ENCODE assay signal across 14 mouse cellular contexts in the genomic region with DNA sequence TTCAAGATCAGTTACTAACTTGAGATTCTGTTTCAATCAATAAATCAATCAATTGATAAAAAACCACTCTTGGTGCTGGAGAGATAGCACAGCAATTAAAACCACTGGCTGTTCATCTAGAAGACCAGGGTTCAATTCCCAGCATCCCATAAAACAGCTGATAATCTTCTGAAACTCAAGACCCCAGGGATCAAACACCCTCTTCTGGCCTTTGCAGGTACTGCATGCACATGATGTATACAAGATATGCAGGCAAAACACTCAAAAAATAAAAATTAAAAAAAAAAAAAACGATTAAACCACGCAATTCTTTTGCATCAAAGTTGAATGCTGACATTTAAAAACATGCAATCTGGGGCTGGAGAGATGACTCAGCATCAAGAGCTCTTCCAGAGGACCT. TPM values are rescaled to one million over a fixed set of nuclear protein-coding genes. Genes with fewer than 3 reads are reported as not detected.
DNase-seq lines count a peak whose midpoint lies in the region; ATAC-seq and TF ChIP-seq lines count a peak whose summit lies in the region.
"Had no signal": no experiment of that assay in that cellular context is flagged by ENCODE, and none has a peak within 500 bp of the region (broad histone marks: within the 10 kb centered on the region; RNA-seq: fewer than 3 reads in every experiment).

No protein-coding gene starts in this region.

- ATAC-seq in embryonic facial prominence, embryonic 11.5 days (replicated peaks; ENCODE audit: insufficient number of reproducible peaks, low FRiP score, low TSS enrichment, low read depth) = no peak
- no peak for ATAC-seq in liver, embryonic 15.5 days (ENCODE audit: insufficient read depth)

- intact Hi-C loops in gastrocnemius, postnatal 14 days (cut with DNase I; ENCODE audit: low total_unique reads) = no loop called here

- H3K27ac ChIP-seq in embryonic facial prominence, embryonic 11.5 days (replicated peaks; ENCODE audit: low read depth, low read length) = no peak overlapping the region
- H3K27ac ChIP-seq in embryonic facial prominence, embryonic 10.5 days (replicated peaks) = no peak overlapping the region
- H3K27ac ChIP-seq in layer of hippocampus, adult 2 months = no peak overlapping the region
- H3K27ac ChIP-seq in liver, embryonic 15.5 days (replicated peaks) = no peak overlapping the region
- H3K27ac ChIP-seq: embryonic facial prominence, embryonic 15.5 days; limb, embryonic 12.5 days; midbrain, embryonic 12.5 days had no signal

- peaks cover 27% of the 10 kb centered on the region for H3K36me3 ChIP-seq in embryonic facial prominence, embryonic 11.5 days (replicated peaks; ENCODE audit: control insufficient read depth, insufficient read depth, low read depth, low read length)
- H3K36me3 ChIP-seq in embryonic facial prominence, embryonic 10.5 days (replicated peaks) = peaks cover 56% of the 10 kb centered on the region
- peaks cover 58% of the 10 kb centered on the region for H3K36me3 ChIP-seq in liver, embryonic 15.5 days (replicated peaks)

- H3K4me1 ChIP-seq in embryonic facial prominence, embryonic 11.5 days (ENCODE audit: control insufficient read depth, insufficient read depth, low read length) = peaks cover 4% of the 10 kb centered on the region; the same call in 1 of the 2 replicates
- peaks cover 17% of the 10 kb centered on the region for H3K4me1 ChIP-seq in embryonic facial prominence, embryonic 10.5 days
- peaks cover 48% of the 10 kb centered on the region for H3K4me1 ChIP-seq in liver, embryonic 15.5 days (replicated peaks)

- H3K4me3 ChIP-seq in embryonic facial prominence, embryonic 11.5 days (ENCODE audit: low read depth, low read length) = no peak overlapping the region
- H3K4me3 ChIP-seq in embryonic facial prominence, embryonic 10.5 days = no peak overlapping the region
- no peak overlapping the region for H3K4me3 ChIP-seq in layer of hippocampus, adult 2 months
- H3K4me3 ChIP-seq in liver, embryonic 15.5 days (replicated peaks) = peak overlapping the region; percentile 84; the same call in 1 of the 2 replicates
- H3K4me3 ChIP-seq: embryonic facial prominence, embryonic 15.5 days; limb, embryonic 12.5 days; midbrain, embryonic 12.5 days had no signal

- 90% methylated on average over 2 of the region's 2 CpGs for WGBS in embryonic facial prominence, embryonic 11.5 days
- WGBS in embryonic facial prominence, embryonic 10.5 days = 92% methylated on average over 2 of the region's 2 CpGs
- 91% methylated on average over 2 of the region's 2 CpGs for WGBS in liver, embryonic 15.5 days (ENCODE audit: insufficient replicate concordance)

- peak; percentile 17 for DNase-seq in embryonic facial prominence, embryonic 11.5 days (ENCODE audit: low spot score)
- DNase-seq in embryonic facial prominence, embryonic 10.5 days (ENCODE audit: low spot score) = no peak
- no peak for DNase-seq in layer of hippocampus, adult 2 months (ENCODE audit: low spot score in 2 of 2)
- no peak for DNase-seq in layer of hippocampus, postnatal 10 days (ENCODE audit: low spot score in 2 of 2)
- DNase-seq in B cell, adult 2 months = peak; percentile 36 to 51
- DNase-seq in Muller cell, postnatal 12 days (ENCODE audit: inconsistent ontology term) = no peak
- DNase-seq in gastrocnemius, postnatal 14 days = no peak
- DNase-seq: adrenal gland, postnatal 25 days; cerebellum, adult 11-12 months; heart, postnatal 36 days had no signal

- TF ChIP-seq CTCF in layer of hippocampus, adult 2 months (conservative IDR thresholded peaks at IDR 0.05) = peak; percentile 61

- no peaks in the 10 kb centered on the region for H3K27me3 ChIP-seq in embryonic facial prominence, embryonic 11.5 days (ENCODE audit: control insufficient read depth, insufficient read depth, low read length)
- no peaks in the 10 kb centered on the region for H3K27me3 ChIP-seq in embryonic facial prominence, embryonic 10.5 days (replicated peaks; ENCODE audit: low read depth, poor library complexity, severe bottlenecking)
- H3K27me3 ChIP-seq in liver, embryonic 15.5 days = no peaks in the 10 kb centered on the region
- H3K27me3 ChIP-seq: embryonic facial prominence, embryonic 15.5 days; limb, embryonic 12.5 days; midbrain, embryonic 12.5 days had no signal

- 0 out of 2 replicates have a peak, but pooled peaks cover 2% of the 10 kb centered on the region for H3K9me3 ChIP-seq in embryonic facial prominence, embryonic 11.5 days (replicated peaks; ENCODE audit: control insufficient read depth, low read length)
- peaks cover 11% of the 10 kb centered on the region for H3K9me3 ChIP-seq in embryonic facial prominence, embryonic 10.5 days
- 0 out of 2 replicates have a peak, but pooled peaks cover 3% of the 10 kb centered on the region for H3K9me3 ChIP-seq in liver, embryonic 15.5 days (replicated peaks)

- no peak overlapping the region for H3K9ac ChIP-seq in embryonic facial prominence, embryonic 11.5 days (replicated peaks; ENCODE audit: low read length)
- H3K9ac ChIP-seq in liver, embryonic 15.5 days = no peak overlapping the region
- H3K9ac ChIP-seq: embryonic facial prominence, embryonic 15.5 days; limb, embryonic 12.5 days; midbrain, embryonic 12.5 days had no signal

- no peak overlapping the region for H3K4me2 ChIP-seq in embryonic facial prominence, embryonic 11.5 days (ENCODE audit: low read depth, low read length)
- peak overlapping the region; percentile 80 for H3K4me2 ChIP-seq in liver, embryonic 15.5 days
- H3K4me2 ChIP-seq: embryonic facial prominence, embryonic 15.5 days had no signal

RNA-seq across cellular contexts. Expression of a gene that starts 2.6 kb away (rescaled TPM):
- 99.6 and 101 TPM in 2 replicates for polyA plus RNA-seq in embryonic facial prominence, embryonic 11.5 days (2014; fragmentation: Nextera tagmentation; extraction: Ambion mirVana)
- polyA plus RNA-seq in embryonic facial prominence, embryonic 10.5 days (2016; fragmentation: Nextera tagmentation; extraction: Ambion mirVana) = 113 and 122 TPM in 2 replicates
- 1 to 10 TPM; 4.6 to 6.2 TPM for total RNA-seq in layer of hippocampus, adult 2 months (2021)
- total RNA-seq in layer of hippocampus, postnatal 10 days (2021) = 1 to 10 TPM; 7.4 to 7.9 TPM
- 71.5 and 75.6 TPM in 2 replicates for polyA plus RNA-seq in liver, embryonic 15.5 days (2015; fragmentation: Nextera tagmentation; extraction: Ambion mirVana)
- total RNA-seq in gastrocnemius, postnatal 14 days (2021) = 1 to 10 TPM; 2.4 to 2.7 TPM

RNA-seq across cellular contexts. Expression of a gene that starts 28.0 kb away (rescaled TPM):
- polyA plus RNA-seq in embryonic facial prominence, embryonic 11.5 days (2014; fragmentation: Nextera tagmentation; extraction: Ambion mirVana) = 16.9 and 21.7 TPM in 2 replicates
- 23.0 and 24.8 TPM in 2 replicates for polyA plus RNA-seq in embryonic facial prominence, embryonic 10.5 days (2016; fragmentation: Nextera tagmentation; extraction: Ambion mirVana)
- total RNA-seq in layer of hippocampus, adult 2 months (2021) = 1 to 10 TPM; 9.5 to 9.8 TPM
- 10 to 100 TPM in 1 of 2 experiments, 1 to 10 TPM in 1; 9.1 to 13.0 TPM for total RNA-seq in layer of hippocampus, postnatal 10 days (2021)
- 8.2 and 9.6 TPM in 2 replicates for polyA plus RNA-seq in liver, embryonic 15.5 days (2015; fragmentation: Nextera tagmentation; extraction: Ambion mirVana)
- total RNA-seq in gastrocnemius, postnatal 14 days (2021) = 1 to 10 TPM; 1.9 to 2.3 TPM

RNA-seq across cellular contexts. Expression of a gene that starts 39.3 kb away (rescaled TPM):
- polyA plus RNA-seq in embryonic facial prominence, embryonic 11.5 days (2014; fragmentation: Nextera tagmentation; extraction: Ambion mirVana) = 6.2 and 7.1 TPM in 2 replicates
- 5.0 and 7.3 TPM in 2 replicates for polyA plus RNA-seq in embryonic facial prominence, embryonic 10.5 days (2016; fragmentation: Nextera tagmentation; extraction: Ambion mirVana)
- 1 to 10 TPM; 9.1 to 9.9 TPM for total RNA-seq in layer of hippocampus, adult 2 months (2021)
- 10 to 100 TPM; 13.5 to 14.4 TPM for total RNA-seq in layer of hippocampus, postnatal 10 days (2021)
- polyA plus RNA-seq in liver, embryonic 15.5 days (2015; fragmentation: Nextera tagmentation; extraction: Ambion mirVana) = 1.1 and 1.2 TPM in 2 replicates
- total RNA-seq in gastrocnemius, postnatal 14 days (2021) = 1 to 10 TPM in 1 of 2 experiments, under 1 TPM in 1; 0.86 to 1.1 TPM

RNA-seq across cellular contexts. Expression of a gene that starts 43.3 kb away (rescaled TPM):
- 3.7 and 5.4 TPM in 2 replicates for polyA plus RNA-seq in embryonic facial prominence, embryonic 11.5 days (2014; fragmentation: Nextera tagmentation; extraction: Ambion mirVana)
- polyA plus RNA-seq in embryonic facial prominence, embryonic 10.5 days (2016; fragmentation: Nextera tagmentation; extraction: Ambion mirVana) = 6.0 and 6.1 TPM in 2 replicates
- total RNA-seq in layer of hippocampus, adult 2 months (2021) = 10 to 100 TPM; 61.2 to 66.1 TPM
- 10 to 100 TPM; 77.7 to 87.8 TPM for total RNA-seq in layer of hippocampus, postnatal 10 days (2021)
- 6.6 and 7.9 TPM in 2 replicates for polyA plus RNA-seq in liver, embryonic 15.5 days (2015; fragmentation: Nextera tagmentation; extraction: Ambion mirVana)
- total RNA-seq in gastrocnemius, postnatal 14 days (2021) = 1 to 10 TPM; 3.4 to 3.5 TPM

Comparison
In these comparisons a context has a peak if more than half of its experiments do, and no peak if none do; other contexts are left out.
1. DNase-seq: peak in embryonic facial prominence, embryonic 11.5 days (single experiment) and B cell, adult 2 months (2 of 2); none in embryonic facial prominence, embryonic 10.5 days (single experiment), layer of hippocampus, adult 2 months (0 of 2), layer of hippocampus, postnatal 10 days (0 of 2), Muller cell, postnatal 12 days (single experiment) and gastrocnemius, postnatal 14 days (single experiment).
2. RNA of a gene that starts 39.3 kb away (total RNA-seq): 13.5 to 14.4 TPM in layer of hippocampus, postnatal 10 days and 9.1 to 9.9 TPM in layer of hippocampus, adult 2 months; 0.86 to 1.1 TPM in gastrocnemius, postnatal 14 days; every median in the first group is over 4 times any median in the second.